Mouse (Mus musculus) ovary, postnatal 10 days (tissue): ENCODE measurements around the gene Cabp2.
"Not testable (repeated sequence)": the region's sequence is repeated elsewhere in the genome, so short reads cannot be mapped to it uniquely, and the experiment has no call there.

Experiments
- DNase-seq: peaks from one replicate; pipeline ENCODE4 v3.0.0; 2022; ENCODE audit warnings: low spot score

Cabp2 gene

GRCm38 (mm10) chr19:4081394-4081793 is at the start of gene Cabp2:
Gene Cabp2, plus strand, starts transcription at chr19:4081578.
- DNase-seq = no peak

GRCm38 (mm10) chr19:4032668-4033067 is 48.7 kb upstream of the Cabp2 start:
- no peak for DNase-seq

- DNase-seq = no peak
These were observed 48.1 kb upstream of the Cabp2 start for GRCm38 (mm10) chr19:4033298-4033697.

GRCm38 (mm10) chr19:4033742-4034141 is 47.6 kb upstream of the Cabp2 start:
- no peak for DNase-seq

GRCm38 (mm10) chr19:4036327-4037045 is 44.9 kb upstream of the Cabp2 start:
- DNase-seq = no peak

GRCm38 (mm10) chr19:4037154-4037787 is 44.1 kb upstream of the Cabp2 start:
- not testable (repeated sequence) for DNase-seq

GRCm38 (mm10) chr19:4037788-4038232 is 43.6 kb upstream of the Cabp2 start, which contains the start of gene Gstp1:
Gene Gstp1, minus strand, starts transcription at chr19:4037985.
- DNase-seq = peak; percentile 64

- not testable (repeated sequence) for DNase-seq
These were observed 40.4 kb upstream of the Cabp2 start for GRCm38 (mm10) chr19:4040941-4041340.

GRCm38 (mm10) chr19:4041500-4041899 is 39.9 kb upstream of the Cabp2 start:
- DNase-seq = not testable (repeated sequence)

GRCm38 (mm10) chr19:4042124-4042523 is 39.3 kb upstream of the Cabp2 start:
- DNase-seq = no peak

- DNase-seq = not testable (repeated sequence)
These were observed 37.3 kb upstream of the Cabp2 start for GRCm38 (mm10) chr19:4044109-4044508.

- peak; percentile 29 for DNase-seq
These were observed 35.2 kb upstream of the Cabp2 start, which contains the start of gene Gstp2 for GRCm38 (mm10) chr19:4045966-4046865. Gene Gstp2, minus strand, starts transcription at chr19:4046023.

GRCm38 (mm10) chr19:4046866-4047254 is 34.5 kb upstream of the Cabp2 start:
- DNase-seq = no peak

- peak; percentile 49 for DNase-seq
These were observed 33.5 kb upstream of the Cabp2 start for GRCm38 (mm10) chr19:4047859-4048258.

GRCm38 (mm10) chr19:4049069-4049468 is 32.3 kb upstream of the Cabp2 start:
- DNase-seq = not testable (repeated sequence)

GRCm38 (mm10) chr19:4051016-4051415 is 30.4 kb upstream of the Cabp2 start:
- no peak for DNase-seq

GRCm38 (mm10) chr19:4051741-4052515 is 29.4 kb upstream of the Cabp2 start:
- peak; percentile 39 for DNase-seq

- DNase-seq = no peak
These were observed 28.8 kb upstream of the Cabp2 start for GRCm38 (mm10) chr19:4052516-4053030.

- DNase-seq = no peak
These were observed 26.8 kb upstream of the Cabp2 start for GRCm38 (mm10) chr19:4054613-4055012.

- no peak for DNase-seq
These were observed 26.0 kb upstream of the Cabp2 start for GRCm38 (mm10) chr19:4055216-4055946.
